Mouse (Mus musculus) kidney, postnatal 25 days (tissue): ENCODE results near the gene Plxna4.

Source experiments
- DNase-seq, 2 experiments: peaks; one replicate each; pipeline ENCODE4 v3.0.0; 2021; ENCODE audit warnings: mixed read lengths in 2 of 2

Gene Plxna4

DNA sequence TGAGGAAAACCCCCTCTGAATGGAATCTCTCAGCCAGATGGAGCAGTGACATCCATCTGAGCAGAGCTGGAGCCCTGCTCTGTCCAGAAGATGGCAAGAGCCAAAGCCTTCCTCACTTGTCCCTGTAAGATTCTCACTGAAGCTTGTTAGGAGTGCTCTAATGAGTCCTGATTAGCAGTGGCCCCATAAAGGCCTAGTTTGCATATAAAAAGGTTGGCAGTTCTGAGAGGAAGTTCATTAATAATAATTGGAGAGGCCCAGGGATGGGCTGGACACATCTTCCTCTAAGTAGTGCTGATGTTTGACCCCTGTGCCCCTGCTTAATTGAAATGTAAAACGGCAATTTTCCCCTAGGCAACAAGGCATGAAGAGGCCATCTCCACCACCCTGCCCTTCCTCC, 361.4 kb downstream of the Plxna4 start:
- no peak for DNase-seq

DNA sequence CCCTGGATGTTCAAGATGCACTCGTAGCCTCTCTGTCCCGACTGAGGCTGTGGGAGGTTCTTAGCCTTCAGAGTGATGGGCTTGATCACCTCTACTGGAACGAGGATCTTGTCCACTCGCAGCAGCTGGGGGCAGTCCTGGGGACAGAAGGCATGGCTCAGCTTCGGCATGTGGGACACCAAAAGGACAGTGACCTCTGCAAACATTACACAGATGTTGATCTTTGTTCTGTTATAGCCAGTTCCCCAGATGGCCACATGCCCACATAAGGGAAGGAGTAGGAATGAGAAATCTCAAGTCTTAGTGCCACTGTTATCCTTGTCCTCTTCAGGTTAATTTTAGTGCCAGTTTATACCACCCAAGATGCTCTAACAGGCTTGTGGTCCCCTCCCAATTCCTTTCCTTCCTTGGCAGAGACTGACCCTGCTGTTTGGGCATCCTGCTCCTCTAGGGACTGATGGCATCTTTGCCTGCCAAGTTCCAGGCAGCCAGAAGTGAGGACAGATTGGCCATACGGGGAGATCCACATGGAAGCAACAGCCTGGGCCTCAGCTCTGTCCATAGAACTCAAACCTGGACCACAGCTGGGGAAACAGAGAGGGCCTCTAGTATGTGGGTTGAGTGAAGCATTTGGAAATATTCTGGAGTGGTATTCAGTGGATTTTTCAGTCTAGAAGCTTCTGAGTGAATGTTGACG, 363.8 kb downstream of the Plxna4 start:
- no peak for DNase-seq

DNA sequence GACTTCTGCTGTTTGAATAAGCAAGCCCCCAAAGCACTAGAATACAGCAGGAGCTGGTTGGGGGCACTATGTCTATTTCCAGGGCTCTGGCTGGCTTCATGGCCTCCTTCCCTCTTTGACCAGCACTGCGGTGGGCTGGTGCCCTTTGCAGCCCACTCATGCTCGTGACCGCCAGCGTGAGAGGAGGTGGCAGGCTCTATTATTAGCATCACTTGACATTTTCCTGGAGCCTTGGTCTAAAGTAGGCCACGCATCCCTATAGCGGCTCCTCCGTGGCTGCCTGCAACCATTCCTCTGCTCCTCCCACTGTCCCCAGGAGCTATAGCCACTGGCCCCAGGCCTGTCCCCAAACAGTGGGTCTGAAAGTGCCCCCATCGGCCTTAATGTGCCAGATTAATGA, 367.2 kb downstream of the Plxna4 start:
- no peak for DNase-seq

DNA sequence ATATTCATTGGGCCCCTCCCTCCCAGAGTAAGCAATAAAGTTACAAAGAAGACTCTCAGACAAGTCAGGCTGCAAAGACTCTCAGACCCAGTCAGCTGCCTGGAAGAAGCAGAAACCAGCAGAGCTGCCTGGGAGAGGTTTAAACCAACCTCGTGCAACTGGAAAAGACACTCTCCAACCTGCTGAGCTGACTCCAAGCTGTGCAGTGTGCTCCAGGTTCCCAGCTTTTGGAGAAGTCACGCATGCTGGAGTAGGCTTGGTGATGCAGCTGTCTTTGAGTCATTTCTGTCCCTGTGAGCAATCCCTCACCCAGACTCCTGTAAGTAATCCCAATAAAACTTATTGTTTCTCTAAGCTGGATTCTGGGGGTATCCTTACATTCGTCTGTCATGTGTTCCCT, 369.4 kb downstream of the Plxna4 start:
- DNase-seq: no peak

DNA sequence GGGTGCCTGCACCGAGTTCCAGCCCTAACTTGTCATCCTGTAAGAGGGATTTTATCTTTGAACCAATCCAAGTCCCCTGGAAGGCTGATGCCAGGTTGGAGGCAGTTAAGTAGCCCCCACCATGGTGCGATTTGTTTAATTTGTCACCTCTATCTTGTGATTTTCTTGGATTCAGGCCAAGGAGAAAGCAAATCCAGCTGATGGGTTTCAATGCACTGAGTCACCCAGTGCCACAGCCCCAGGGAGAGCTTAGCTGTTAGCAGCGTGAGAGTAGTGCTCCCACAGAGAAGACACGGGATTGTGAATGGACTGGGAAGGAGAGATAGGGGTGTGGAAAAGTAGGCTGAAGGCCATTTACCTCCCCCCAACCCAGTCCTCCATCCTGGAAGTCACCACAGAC, 375.6 kb downstream of the Plxna4 start:
- DNase-seq: no peak

DNA sequence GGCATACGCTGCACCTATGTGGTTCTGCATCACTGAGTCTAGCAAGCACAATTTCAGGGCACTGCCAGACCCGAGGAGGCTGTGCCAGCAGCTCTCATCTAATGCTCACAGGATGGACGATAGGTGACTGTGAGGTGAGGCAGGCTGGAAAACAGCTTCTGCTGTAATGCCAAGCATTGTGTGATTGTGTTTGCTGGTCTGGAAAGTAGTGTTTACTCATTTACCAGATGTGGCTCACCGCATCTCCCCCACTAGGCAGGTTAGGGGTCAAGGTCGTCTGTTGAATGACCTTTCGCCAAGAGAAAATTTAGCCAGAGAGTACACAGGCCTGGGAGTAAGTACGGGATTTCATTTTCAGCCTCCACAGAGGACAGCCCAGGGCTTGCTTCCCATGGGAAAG, 377.9 kb downstream of the Plxna4 start:
- DNase-seq: peak; percentile 43 to 63

DNA sequence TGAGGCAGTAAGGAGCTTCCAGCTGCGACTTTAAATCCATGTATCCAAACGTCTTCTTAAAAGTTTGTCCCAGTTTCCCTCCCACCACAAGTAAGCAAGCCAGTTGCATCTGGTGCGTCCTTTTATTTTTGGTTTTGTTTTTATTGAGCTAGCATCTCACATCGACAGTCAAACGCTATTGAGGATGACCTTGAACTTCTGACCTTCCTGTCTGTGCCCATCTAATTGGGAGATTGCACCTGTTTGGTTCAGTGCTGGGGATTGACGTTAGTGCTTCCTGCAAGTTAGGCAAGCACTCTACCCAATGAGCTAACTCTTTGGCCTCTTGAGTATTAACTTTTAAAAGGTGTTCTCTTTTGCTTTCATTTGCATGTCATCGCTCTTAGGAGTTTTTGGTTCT, 379.0 kb downstream of the Plxna4 start:
- no peak for DNase-seq

DNA sequence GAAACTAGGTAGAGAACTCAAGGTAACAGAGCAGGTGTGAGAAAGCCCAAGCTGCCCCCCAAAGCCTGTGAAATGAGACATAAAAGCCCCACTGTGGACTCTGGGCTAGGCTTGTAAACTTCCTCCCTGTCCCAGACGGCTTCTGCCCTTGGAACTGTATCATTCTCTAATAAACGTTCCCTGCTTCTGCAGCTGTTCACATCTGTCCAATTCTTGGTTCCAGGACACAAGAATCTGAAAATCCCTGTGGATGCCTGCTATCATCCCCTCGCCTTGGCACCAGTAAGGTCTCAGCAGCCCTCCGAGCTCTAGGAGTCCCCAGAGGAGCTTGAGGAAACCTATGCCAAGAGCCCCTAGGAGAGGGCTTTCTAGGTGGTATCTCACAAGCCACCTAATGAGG, 383.7 kb downstream of the Plxna4 start:
- no peak for DNase-seq

DNA sequence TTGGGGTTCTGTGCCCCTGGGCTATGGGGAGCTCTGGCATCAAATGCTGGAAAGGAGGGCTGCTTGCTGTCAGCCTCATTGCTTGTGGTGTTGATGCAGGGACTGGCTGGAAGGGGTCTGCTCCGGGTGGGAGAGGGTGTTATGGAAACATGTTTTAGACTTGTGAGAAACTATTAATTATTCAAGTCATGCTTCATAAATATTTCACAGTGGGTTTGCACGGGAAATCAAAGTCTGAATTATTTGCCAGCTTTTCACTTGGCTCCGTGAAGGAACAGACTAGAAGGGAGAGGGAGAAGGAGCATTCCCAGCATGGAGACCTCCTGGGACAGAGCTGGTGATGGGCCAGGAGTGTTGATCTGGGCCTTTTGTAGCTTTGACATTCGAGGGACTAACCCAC, 384.6 kb downstream of the Plxna4 start:
- no peak for DNase-seq

DNA sequence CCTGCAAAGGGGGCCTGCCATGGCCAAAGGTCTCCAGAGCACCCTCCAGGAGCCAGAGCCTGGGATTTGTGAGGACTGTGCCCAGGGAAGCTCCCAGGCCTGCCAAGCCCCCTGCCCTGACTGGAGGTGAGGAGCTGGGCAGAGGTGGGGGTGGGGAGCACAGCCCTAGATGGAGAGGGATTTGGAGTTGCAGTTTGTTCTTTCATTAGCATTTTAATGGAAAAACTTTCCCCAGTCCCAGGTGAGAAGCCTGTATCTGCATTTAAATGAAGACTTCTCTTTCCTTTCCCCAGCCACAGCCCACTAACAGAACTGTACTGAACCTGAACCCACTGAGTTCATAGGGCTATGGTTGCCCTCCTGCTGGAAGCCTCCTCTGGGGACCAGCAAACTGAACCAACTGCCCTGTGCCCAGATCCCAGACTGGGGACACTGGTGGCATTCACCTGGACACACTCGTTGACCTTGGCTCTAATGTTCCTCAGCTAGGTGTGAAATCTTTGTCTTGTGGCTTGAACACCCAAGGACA, 385.3 kb downstream of the Plxna4 start:
- DNase-seq: peak in 1 of 2 experiments; percentile 49

DNA sequence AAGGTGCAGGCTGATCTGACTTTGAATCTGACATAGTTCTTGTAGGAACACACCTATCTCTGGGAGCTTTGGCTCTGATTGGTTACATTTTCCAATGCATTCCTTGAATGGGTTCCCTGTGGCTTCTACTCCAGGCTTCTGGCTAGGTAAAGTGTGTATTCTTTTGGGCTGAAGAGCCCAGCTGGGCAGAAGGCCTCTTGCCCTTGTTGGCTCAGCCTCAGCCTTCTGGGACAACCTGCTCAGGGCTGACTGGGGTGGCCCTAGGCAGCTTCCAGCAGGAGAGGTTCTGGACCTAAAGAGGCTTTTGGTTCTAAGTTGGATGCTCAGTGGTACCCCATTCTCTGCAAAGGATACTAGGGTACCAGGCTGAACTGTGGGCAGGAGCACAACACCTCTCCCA, 386.5 kb downstream of the Plxna4 start:
- no peak for DNase-seq

DNA sequence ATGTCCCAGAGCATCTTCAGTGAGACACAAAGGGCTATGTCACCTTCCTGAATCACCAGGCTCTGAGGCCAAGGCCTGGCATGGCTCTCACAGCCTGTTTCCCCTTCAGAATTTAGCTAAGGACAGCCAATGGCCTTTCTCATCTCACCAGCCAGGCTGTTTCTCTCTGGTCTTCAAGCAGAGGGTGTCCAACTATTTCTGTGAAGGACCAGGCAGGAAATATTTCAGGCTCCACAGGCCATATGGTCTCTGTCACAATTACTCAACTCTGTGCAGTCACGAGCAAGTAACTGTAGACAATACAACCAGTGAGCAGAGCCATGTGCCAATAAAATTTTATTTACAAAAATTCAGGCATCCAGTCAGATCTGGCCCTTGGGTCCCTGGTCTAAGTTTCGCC, 388.4 kb downstream of the Plxna4 start:
- no peak for DNase-seq

DNA sequence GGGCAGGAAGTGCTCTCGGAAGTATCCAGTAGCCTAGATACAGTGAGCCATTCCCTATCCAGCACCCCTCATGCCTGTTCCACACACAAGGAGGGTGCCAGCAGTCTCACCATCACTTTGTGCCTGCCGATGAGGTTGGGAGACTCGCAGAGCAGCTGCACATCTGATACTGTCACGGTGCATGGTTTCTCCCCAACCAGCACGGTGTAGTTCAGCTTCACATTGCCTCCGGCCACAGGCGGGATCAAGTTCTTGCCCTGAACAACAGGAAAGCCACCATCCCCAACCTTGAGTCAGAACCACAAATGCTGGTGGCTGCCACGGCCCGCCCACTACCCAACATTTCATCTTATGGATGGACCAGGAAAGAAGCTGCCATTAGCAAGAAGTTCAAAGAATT, 391.1 kb downstream of the Plxna4 start:
- DNase-seq: no peak

DNA sequence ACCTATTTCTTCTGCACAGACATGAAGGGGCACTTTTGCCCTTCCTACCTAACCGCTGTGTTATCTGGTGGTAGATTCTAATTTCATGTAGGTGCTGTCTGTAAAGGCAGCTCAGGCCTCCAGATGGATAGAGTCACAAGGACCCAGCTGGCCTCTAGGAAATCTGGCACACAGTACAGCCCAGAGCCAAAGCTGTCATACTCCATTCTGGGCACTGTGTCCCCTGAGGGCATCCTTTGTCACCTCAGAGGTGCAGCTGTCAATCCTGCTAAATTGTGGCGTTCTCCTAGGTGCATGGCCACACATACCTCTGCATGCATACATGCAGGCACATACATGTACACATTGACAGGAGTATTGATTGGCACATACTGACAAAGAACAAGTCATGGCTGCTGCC, 394.9 kb downstream of the Plxna4 start:
- no peak for DNase-seq

DNA sequence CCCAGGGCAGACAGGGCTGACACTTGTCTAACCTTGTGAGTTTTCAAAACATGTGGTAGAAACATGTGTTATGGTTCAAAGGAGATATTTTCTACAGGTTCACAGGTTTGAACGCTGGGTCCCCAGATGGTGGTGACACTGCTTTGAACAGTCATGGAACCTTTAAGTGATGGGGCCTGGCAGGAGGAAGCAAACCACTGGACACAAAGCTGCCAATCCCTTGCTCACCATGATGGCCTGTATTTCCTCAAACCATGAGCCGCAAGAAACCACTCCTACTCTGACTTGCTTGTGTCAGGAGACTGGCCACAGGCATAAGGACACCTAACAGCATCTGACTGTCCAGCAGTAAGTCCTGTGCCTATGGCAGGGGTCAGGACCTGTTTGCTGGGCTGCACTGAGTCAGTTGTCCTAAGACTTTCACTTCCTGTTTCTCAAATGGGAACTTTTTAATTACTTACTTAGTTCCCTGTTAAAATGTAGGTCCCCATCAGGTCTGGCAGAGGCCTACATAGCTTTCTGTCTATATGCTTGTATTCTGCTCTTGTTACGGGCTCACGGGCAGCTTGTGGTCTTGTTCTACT, 403.5 kb downstream of the Plxna4 start:
- no peak for DNase-seq

DNA sequence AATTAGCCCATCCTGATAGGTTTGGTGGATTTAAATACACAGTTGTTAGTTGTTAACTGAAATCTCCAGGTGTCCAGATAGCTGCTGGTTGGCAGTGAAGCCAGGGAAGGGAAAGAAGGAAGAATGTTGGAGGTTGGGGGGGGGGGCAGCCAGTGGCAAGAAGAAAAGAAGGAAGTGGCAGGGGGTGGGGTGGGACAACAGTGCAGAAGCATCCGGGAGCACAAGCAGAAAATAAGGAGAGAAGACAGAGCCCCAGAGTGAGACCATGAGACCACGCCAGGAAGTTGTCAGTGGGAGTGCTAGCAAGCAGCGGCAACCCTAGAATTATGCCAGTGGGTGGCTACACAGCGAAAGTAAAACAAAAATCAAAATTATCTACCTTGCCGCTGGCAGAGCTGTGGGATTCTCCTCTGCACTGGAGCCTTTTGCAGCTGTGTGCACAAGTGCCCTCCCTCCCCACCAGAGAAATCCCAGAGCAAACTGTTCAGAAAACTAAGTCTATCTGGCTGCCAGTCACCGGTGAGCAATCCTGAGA, 404.3 kb downstream of the Plxna4 start:
- no peak for DNase-seq

DNA sequence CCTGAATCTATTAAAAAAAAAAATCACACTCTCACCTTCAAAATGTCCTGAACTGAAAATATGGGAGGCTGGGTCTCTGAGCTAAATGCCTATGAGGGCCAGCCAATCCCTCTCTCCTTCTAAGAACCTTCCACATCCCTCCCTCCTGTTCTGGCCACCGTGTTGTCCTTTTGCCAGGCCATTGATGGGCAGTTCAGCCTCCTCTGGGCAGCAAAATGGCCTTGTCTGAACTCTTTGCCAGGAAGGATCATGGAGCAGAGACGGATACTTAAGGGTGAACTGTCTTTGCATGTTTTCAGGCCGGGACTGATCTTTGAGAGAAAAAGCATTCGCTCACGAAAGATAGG, 408.0 kb downstream of the Plxna4 start:
- DNase-seq: no peak

DNA sequence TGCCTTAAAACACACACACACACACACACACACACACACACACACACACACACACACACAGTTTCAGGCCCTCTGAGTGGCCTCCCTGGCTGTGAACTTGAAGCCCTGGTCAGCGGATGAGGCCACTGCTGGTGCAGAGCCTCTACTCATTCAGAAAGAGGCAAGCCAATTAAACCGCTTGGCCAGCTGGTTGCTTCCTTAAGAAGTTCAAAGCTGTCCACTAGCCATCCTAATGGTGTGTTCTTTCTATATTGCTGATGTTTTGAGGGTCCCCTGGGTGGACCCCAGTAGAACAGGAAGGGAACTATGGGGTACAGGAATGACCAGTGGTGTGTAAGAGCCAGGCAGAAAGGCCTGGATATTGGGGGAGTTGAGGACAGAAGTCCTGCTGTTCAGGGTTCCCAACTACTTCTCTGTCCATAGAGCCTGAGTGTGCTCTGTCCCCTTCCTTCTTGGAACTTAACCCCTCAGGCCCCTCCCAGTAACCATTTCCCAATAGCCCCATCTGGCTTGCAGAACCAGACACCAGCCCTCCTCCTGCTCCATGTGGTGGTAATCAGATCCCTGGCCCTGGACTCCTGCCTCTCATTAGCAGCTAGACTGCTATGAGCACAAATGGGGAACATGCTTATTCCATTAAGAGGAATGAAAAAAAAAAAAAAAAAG, 408.5 kb downstream of the Plxna4 start:
- DNase-seq: no peak

DNA sequence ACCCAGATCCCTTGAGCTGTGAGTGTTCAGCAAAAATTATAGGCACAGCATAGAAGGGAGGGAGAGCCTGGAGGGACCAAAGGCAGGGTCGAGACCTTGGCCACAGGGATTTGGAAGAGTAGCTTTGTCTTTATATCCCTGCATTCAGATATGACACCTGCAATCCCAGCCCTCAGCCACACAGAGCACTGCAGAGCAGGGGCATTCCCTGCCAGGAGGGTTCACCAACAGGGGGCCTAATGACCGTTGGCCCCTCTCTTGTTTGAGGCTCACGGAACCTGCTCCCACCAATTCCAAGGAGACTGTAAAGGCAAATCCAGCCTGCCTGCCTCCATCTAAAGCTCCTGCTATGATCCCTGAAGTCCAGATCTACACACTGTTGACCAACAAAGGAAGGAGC, 410.1 kb downstream of the Plxna4 start:
- DNase-seq: no peak

DNA sequence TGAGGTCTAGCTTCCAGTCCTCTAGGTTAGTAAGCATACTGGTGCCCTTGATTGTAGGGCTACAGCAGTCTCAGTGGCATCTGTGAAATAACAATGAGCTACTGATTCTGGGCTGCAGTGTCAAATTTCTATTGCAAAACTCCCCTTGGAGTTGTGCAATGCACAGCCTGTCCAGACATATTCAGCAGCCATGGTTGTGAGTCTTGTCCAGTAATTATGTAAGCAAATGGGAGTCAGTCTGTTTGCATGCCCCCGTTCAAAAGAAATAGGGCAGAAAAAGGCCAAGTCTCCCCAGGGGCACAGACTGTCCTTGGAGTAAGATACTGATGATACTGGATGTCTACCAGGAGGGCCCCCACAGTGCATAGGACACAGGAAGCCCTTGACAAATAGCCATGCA, 420.3 kb downstream of the Plxna4 start:
- DNase-seq: no peak

DNA sequence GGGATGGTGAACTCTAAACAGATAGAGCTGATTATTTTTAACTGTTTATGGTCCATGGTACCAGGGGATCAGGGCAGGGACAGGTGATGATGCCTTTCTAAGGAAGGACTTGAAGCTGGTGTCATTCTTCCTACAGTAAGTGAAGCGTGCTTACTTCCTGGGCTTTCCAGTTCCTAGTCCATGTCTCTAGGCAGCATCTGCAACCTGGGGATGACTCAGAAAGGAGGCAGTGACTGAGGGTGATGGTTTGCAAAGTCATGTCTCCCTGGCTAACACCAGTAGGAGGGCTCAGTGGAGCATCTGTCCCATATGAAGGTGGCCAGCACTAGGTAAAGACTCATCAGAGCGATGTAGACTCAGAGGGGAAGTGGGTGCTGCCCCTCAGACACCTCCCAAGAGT, 427.6 kb downstream of the Plxna4 start:
- DNase-seq: no peak

DNA sequence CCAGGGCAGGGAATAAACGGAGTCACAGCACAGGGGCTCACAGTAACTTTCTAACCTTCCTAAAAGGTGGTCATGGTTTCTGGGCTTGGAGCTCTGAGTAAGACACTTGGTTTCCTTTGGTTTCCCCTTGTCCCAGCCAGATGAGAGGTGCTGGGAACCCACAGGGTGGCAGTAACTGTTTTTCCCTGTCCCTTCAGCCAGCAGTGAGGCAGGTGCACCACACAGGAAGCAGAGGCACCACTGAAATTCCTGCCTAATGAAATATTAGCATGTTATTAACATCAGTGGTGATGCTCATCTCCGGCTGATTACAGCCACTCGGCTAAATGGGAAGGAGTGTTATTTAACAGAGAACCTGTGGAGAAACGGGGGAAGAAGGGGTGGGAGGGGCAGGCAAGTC, 428.1 kb downstream of the Plxna4 start:
- DNase-seq: no peak

DNA sequence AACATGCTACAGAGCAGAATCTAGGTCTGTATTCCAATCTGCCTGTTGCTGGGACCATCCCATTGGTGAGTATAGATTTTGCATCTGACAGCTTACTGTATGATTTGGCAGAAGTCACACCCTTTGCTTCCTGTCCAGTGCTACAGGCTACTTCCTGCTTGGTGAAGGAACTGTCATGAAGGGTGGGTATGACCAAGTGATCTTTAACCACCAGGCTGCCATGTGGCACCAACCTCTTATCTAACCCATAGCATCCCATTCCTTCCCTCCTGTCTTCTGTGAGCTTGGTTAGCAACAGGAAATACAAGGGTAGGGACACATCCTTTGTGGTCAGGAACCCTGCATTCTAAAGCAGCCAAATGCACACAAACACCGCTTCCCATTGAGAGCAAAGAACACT, 429.6 kb downstream of the Plxna4 start:
- no peak for DNase-seq

DNA sequence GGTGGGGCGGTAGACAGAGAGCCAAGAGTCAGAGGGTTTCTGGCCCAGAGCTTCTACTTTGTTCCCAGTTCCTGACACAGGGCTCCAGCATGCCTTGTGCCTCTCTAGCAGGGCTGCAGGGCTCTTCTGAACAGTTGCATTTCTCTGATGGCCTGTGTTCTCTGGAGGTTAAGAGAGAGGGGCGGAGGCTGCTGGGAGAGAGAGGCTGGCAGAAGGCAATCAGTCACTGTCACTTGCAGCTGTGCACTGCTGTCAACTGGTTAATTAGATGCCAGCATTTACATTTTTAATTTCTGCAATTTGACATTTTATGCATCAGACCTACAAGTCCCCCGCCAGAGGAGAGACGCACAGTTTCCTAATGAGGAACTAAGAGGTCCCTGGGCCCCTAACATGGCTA, 434.8 kb downstream of the Plxna4 start:
- DNase-seq: no peak
